Mouse (Mus musculus) spleen, adult 18-20 months (tissue): Measurements from ENCODE around the gene Wfdc15b.
"Not testable (repeated sequence)": the region's sequence is repeated elsewhere in the genome, so short reads cannot be mapped to it uniquely, and the experiment has no call there.

Experiments used
- DNase-seq, 2 experiments: peaks; one replicate each; pipeline ENCODE4 v3.0.0; 2022; ENCODE audit warnings: mixed read lengths in 2 of 2

The Wfdc15b gene

DNA sequence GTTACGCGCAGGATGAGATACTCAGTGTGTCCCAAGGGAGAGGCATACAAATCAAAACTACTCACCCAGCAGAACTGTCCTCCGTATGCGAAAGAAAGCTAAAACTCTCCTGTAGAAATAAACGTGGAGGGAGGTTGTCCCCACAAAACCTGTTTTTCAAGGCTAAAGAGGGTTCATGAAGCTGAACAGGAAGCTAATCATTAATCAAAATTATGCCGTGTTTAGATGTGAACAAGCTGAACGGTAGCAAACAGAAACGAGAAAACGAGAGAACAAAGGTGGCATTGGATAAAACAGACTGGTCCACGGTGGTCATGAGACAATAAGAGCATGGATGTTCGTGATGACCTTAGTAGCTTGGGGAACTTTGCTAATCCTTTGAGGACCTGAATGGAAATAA is at the start of gene Wfdc15b:
Gene Wfdc15b, minus strand, starts transcription at position 139 of the 400 bp plus-strand sequence.
- no peak for DNase-seq

DNA sequence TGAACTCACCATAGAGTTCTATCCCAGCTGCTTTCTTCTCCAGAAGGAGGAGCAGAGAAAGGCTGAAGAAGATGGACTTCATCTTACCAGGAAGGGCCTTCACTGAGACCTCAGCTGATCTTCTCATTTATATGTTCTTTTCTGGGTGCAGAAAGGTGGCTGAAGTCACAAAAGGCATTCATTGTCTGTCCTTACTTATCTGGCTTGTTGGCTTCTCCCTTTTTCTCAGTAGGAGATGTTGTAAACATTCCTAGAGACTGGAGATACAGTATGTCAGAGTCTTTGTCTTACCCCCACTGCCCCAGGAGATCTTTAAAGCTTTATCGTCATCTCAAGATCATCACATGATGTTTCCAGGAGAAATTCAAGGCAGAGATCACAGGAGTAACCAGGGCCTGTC is 35.1 kb upstream of the Wfdc15b start, which contains the start of gene Svs3b:
Gene Svs3b, minus strand, starts transcription at position 101 of the 400 bp plus-strand sequence.
- not testable (repeated sequence) for DNase-seq

DNA sequence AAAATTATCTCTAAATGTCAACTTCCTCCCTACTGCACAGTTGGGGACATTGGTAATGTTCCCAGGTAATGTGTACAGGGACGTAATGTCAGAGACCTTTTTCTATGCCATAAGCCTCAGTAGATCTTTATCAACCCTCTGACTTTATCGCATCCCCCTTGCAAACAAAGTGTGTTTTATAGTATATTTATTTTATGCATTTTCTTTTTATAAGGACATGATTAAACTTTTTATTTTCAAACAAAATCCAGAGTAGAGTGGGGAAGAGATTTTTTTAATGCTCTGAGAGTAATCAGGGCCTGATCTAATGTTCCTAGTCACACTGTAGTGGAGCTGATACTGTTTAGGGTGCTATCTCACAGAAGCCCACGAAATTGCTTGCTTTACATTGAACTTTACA is 16.9 kb upstream of the Wfdc15b start, which contains the start of gene Svs2:
Gene Svs2, minus strand, starts transcription at position 101 of the 400 bp plus-strand sequence.
- DNase-seq = no peak

DNA sequence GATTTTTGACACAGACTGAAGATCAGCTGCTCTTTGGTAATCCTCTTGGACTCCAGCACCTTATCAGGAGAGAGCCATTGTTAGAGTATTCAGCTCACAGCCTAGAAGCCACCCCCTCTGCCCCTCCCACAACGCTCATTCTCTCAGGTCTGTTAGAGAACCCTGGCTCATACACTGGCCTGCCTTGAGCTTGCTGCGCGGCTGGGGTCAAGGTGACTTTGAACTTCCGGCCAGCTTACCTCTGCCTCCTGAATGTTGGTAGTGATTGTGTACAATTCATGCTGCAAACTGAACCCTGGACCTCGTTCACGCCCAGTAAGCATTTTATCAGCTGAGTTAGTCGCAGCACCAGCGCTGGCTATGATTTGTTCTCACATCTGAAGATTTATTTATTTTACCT is 11.2 kb upstream of the Wfdc15b start:
- no peak for DNase-seq

DNA sequence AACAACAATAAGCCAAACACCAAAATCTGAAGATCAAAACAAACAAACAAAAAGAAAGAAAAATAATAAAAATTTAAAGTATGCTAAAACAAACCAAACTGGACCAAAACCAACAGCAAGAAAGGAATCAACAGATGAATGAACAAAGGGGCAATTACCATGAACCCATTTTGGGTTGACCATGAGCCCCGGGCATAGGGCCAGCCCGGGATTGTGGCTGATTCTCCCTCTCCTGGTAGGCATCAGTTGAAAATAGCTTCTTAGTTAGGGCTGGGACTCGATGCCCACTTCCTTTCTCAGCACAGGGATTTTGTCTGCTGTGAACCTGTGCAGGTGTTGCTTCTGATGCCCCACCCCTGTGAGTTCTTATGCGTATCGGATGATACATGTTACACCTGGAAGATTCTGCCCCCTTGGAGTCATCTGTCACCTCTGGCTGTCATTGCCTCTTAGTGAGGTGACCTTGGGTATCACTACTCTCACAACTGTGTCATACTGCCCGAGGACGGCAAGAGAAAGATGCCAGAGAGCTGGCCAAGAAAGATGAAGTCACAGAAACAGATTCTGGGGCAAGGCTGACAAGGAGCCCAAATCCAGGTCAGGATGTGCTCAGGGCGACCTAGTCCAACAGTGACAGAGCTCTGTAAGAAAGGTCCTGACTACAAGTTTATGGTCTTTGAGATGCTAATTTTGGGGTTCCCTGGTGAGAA is 7.1 kb upstream of the Wfdc15b start:
- DNase-seq = no peak

DNA sequence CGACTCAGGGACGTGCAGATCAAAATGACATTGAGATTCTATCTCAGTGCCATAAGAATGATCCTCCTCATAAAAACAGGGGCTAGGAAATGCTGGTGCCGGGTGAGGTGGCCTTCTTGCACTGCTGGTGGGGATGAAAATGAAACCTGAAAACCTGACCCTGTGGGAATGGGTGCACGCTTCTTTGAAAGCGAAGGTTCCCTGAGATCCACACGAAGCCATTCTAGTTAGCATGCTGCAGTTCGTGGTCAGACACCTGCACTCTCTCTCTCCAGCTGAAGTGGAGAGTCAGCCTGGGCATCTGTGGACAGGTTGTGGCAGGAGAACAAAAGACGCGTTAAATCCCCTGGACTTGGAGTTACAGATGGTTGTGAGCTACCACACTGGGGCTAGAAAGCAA is 2.2 kb downstream of the Wfdc15b start:
- no peak for DNase-seq

DNA sequence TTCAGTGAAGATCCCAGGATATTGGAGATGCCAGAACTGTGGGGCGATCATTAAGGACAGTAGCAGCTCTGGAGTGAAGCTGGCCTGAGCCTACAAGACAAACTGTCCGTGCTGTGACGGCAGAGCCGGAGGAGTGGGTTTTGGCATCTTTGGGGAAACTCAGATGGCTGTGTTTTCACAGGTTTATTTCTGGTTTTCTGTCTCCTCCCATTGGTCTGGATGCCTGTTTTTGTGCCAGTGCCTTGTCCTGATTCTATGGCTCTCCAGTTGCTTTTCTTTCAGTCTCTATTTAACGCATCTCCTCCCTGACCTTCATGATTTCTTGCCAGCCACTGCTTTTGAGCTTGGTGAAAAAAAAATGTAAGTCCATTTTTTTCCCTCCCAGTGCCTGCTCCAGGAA is 8.7 kb downstream of the Wfdc15b start:
- no peak for DNase-seq

DNA sequence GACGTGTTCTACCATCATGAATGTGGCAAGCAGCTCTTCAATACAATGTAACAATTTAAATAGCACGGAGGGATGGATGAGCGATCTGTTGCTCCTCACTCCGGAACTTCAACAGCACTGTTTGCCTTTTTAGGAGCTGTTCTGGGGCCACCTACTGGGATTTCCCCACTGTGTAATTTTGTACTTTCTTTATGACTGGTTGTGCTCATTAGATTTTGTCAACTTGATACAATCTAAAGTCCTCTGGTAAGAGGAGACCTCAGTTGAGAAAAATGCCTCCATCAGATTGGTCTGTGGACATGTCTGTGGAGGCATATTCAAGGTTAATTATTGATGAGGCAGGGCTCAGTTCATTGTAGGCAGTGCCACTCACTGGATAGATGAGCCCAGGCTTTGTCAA is 10.6 kb downstream of the Wfdc15b start:
- DNase-seq = no peak

DNA sequence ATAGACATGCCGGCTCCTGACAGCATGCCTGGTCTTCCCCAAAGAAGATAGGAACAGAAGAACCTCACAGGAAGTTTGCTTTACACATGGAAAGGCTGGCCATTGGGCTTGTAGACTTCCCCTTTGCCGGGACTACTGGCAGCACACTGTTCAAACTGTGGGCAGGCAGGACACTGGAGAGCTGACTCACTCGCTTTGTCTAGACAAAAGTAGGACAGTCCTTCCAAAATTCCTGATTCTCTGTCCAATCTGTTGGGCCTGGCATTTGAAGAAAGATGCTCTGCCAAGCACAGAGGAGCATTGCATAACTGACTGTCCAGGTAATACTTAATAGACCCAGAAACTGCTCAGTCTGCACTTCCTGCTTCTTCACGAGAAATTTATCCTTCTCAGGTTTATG is 14.8 kb downstream of the Wfdc15b start:
- DNase-seq = no peak

DNA sequence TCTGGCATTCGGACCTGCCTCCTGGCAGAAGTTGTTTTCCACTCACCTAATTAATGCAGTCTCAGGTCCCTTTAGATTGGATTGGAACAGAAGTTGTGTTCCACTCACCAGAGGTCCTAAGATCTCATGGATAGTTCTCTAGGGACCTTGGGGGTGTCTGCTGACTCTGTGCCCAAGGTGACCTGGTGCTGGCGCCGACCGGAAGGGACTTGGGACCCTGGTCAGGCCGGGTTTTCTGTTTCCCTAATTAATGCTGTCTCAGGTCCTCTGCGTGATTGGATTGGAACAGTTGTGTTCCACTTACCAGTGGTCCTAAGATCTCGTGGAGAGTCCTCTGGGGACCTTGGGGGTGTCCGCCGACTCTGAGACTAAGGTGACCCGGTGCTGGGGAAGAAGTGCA is 15.4 kb downstream of the Wfdc15b start:
- not testable (repeated sequence) for DNase-seq

DNA sequence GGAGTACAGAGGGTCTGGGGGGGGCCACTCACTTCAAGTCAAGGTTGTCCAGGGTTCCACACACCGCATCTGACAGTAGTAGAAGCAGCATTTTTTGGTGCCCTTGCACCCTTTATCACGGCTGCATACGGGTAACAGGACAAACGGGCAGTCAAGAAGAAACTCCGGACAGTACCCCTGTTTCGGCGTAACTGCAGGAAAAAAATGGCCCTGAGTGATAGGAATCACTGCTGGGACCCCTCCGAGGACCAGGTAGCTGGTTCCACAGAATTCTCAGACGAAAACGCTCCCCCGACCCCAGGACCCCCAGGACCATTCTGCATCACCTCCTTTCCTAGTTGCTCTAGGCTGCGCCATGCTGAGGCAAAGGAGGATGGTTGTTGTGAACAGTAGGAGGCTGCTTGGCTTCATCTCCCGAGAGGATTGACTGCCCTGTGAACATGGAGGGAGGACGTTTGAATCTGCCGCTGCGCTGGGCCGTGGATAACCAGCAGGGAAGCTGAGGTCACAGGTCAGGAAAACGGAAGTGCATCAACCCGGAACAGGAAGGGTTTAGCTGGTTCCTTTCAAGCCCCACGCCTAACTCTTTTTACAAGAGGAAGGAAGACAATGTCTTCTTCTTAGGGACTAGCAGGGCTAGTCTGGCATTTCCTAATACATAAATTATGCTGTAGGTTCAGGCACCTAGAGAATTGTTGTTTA is 21.7 kb downstream of the Wfdc15b start, which contains the start of gene Wfdc15a:
Gene Wfdc15a, minus strand, starts transcription at position 505 of the 702 bp plus-strand sequence.
- DNase-seq = no peak

DNA sequence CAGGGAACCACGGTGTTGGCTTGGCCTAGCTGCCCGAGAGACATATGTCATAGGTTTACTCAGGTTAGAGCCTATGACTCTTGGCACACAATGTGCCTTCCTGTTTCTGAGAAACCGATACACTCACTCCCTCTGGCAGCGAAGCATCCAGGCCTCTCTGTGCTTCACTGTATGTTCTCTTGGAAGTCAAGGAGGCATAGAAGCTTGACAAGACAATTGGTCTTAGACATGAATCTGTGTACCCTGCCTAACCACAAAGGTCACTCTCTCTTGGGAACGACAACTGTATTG is 24.8 kb downstream of the Wfdc15b start:
- DNase-seq = no peak

DNA sequence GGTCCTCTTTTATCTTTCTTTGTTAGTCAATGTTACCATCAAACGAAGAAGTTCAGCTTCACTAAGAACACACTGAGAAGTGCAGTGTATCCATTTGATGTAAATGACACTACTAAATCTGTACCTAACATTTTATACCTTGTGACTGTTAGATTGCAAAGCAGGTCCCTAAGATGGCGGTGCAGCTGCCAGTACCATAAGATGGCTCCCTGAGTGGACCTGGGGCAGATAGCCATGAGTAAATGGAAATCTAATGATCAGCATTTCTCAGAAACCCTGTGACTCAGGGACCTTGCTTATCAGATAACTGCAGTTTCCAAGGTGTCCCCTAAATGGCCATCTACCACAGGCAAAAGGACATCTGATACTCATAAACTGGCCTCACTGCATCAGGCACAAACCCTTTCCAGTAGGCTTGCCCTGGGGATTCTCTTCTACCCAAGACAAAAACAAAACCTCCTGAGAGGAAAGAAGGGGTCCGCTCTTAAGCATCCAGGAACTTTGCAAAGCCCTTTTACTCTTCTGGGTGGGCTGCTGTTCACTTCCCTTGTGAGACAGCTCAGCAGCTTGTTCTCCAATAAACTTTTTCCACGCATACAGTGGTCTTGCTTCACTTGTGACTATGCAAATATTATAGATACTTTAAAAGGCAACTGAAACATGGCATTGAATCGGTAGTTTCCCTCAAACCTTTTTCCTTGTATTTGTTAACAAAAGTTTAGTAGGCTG is 25.3 kb downstream of the Wfdc15b start:
- DNase-seq = no peak

DNA sequence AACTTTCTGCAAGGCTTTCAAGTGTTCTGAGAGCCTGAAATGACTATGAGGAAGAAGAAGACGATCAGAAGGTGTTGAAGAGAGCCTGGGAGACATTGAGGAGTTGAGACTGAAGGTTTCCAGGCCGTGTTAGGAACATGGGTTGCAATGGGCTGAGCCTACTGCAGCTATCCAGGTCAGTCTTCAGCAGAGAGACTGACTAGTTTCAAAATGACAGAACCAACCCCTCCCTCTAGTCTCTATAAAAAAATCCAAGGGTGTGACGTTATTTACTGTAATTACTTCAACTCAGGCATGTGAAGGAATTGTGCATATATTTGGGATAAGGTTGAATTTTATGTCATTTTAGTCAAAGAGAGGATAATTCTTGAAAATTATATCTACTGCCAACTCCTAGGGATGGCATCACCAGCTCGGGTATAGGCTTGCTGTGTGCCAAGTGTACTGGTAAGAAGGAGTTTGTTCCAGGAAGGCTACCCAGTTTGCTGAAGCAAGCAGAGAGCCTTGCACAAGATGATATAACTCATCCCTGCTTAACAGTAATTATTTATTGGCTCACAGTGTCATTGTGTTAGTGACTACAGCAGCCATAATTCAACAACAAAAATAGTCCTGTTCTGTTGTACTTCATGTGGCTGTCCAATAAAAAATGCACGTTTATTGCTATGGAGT is 26.4 kb downstream of the Wfdc15b start:
- no peak for DNase-seq

DNA sequence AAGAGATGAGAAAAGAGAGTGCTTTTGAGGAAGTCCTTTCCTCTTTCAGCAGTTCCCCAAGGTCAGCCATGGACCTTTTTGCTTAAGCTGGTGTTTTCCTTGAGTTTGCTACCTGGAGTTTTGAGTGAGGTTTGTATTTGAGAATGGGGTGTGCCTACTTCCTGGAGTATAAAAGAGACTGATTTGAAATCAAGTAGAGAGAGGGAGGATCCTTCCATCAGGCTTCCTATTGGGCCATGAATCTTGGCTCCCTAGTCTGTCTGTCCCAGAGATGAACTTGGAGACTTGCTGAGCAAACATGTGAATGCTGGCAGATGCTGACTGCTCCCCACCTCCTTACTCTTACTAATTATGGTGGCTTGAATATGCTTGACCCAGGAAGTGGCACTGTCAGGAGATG is 29.2 kb downstream of the Wfdc15b start:
- DNase-seq = no peak

DNA sequence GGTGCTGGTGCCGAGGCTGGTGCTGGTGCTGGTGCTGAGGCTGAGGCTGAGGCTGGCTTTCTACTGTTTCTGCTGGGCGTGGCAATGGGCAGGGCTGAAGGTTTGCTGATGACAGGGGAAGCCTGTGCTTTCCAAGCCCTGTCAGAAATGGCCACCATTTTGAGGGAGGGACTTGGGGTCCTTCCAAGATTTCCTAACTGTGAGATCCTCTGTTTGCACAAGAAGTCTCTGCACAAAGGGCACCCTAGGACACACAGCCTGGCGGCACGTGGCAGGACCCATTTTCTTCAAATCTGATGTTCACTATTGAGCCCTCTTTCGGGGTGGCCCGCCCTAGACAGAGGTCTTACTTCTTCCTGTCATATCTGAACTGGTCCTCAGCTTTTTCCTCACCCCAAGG is 30.9 kb downstream of the Wfdc15b start, which contains the start of gene Wfdc12:
Gene Wfdc12, minus strand, starts transcription at position 33 of the 400 bp plus-strand sequence.
- DNase-seq = no peak

DNA sequence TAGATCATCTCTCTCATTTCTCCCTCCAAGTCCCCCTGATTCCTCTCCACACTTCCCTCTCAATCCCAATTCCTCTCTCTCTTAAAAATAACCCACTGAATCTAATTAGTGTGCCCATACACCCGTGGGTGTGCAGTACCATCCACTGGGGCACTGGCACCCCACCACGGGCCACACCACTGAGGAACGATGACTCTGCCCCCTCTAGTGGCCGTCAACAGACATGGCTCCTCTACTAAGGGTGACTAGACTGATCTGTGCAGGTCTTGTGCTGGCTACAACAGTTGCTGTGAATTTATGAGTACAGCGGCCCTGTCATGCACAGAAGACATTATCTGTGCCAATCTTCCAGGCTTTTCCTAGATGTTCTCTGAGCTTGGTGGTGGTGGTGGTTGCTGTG is 32.7 kb downstream of the Wfdc15b start:
- DNase-seq = peak in 1 of 2 experiments; percentile 22

DNA sequence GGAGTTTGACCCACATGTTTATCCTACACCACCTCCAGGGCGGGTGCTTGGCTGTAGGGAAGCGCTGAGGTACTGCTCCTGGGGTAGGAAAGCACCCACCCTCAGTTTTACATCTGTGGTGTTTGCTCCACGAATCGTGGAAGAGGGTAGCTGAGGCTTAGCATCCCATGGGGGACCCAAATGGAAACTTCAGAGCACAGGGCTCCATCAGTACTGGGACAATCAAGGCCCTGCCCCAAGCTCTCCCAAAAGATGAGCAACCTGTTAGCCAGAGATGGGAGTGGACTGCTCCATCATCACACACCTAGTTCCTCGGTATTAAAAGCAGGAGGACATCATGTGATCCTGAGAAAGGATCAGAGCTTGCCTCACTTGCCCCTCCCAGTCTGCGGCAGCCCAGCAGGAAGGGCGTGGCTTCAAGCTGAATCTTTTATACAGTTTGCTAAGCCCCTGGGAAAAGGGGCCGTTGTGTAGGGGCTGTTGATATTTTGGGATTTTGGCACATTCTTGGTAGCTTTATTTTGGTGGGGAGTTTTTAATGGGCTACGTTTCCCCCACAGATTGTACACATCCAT is 37.2 kb downstream of the Wfdc15b start:
- no peak for DNase-seq

DNA sequence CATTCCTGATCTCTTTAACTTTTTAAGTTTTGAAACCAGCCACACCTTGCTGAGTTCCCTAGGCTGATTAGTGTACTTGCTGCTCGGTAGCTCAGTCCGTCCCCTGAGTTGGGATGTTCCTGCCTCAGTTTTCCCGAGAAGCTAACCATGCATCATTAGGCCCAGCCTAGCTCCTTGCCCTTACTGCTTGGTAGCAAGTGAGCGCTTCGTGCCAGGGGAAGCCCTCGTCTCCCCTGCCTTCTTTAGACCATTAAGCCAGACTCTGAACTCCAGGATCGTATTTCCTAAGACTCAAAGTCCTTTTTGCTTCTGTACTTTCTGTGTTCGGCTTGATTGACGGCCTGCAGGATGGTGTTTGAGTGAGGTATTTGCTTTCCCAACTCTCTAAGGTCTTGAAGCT is 38.1 kb downstream of the Wfdc15b start:
- no peak for DNase-seq

DNA sequence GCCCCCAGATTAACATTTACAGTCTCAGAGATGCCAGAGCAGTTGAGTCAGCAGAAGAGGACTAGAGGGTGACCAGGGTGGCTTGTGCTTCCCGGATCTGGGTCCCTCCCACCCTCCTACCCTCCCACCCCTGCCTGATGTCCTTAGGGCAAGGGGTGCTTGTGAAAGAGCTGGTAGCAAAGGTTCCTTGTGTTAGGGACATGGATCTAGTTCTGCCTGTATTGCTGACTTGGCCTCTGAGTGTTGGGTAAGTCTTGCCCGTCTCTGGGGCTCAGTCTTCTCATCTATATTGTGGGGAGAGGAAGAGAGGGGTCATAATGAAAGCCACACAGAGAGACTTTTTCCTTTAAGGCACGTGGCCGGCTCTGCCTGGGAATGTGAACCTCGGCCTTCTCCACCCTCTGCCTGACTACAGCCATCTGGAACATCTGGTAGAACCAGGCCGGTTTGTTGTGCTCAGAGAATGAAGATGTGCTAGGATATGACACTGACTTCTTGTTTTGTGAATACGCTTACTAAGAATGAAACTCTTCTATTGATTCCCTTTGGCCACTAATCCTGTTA is 38.7 kb downstream of the Wfdc15b start, which contains the start of gene Wfdc5:
Gene Wfdc5, minus strand, starts transcription at position 51 of the 564 bp plus-strand sequence.
- DNase-seq = no peak

DNA sequence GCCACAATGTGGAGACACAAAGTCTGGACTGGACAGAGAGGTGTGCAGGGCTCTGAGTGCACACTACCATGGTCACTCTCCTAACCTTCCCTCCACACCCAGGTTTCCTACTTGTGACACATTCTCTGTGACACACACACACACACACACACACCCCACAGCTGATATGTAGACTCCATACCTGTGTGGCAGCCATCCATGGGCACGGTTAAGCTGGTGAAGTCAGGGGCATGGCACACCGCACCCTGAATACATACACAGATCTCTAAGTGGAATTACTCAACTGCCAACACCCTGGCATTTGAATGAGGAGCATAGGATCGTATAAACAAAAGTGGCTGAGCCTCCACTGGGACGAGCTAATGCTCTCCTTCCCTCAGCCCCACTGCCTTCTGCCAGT is 40.7 kb downstream of the Wfdc15b start:
- no peak for DNase-seq

DNA sequence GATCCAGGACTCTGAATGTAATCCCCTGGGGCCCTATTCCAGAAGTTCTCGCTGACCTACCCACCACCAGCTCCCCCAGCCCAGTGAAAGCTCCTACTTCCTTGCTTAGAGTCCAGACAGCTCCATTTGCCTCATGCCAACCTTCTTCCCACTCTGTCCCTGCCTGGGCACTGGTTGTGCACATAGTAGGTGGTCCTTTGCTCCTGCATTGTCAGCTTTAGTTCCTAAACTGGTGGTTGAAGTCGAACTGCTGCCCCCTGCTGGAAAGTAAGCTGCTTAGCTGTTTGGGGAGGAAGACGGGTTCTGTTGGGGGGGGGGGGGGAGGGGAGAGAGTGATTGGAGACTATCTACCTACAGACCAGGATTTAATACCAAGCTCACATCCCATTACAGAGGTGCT is 41.3 kb downstream of the Wfdc15b start:
- DNase-seq = peak in 1 of 2 experiments; percentile 37
